Mouse (Mus musculus) midbrain, embryonic 16.5 days (tissue): ENCODE results near the gene Cpeb2. TPM values are rescaled to one million over a fixed set of nuclear protein-coding genes. Genes with fewer than 3 reads are reported as not detected.

Source experiments
- ATAC-seq: fragments of 200-750 bp; cut with Nextera tagmentation; 2 replicates; pipeline ENCODE4 v1.8.0; 2017; ENCODE audit warnings: moderate TSS enrichment
- H3K27ac ChIP-seq: fragments of 300-500 bp; sonication (generic); 2 replicates; pipeline ENCODE4 v1.5.1; 2014; ENCODE audit warnings: mild to moderate bottlenecking, low read length, mixed read lengths
- H3K27me3 ChIP-seq: fragments of 300-500 bp; sonication (generic); 2 replicates; pipeline ENCODE4 v1.6.1; 2014; ENCODE audit warnings: low read depth, low read length, mixed read lengths; ENCODE audit not compliant: control insufficient read depth, insufficient read depth
- H3K36me3 ChIP-seq: fragments of 300-500 bp; sonication (generic); 2 replicates; pipeline ENCODE4 v1.6.1; 2014; ENCODE audit warnings: mild to moderate bottlenecking, low read length, moderate library complexity, mixed read lengths; ENCODE audit not compliant: control insufficient read depth, insufficient read depth
- H3K4me1 ChIP-seq: fragments of 300-500 bp; sonication (generic); 2 replicates; pipeline ENCODE4 v1.6.1; 2014; ENCODE audit warnings: mild to moderate bottlenecking, low read length, mixed read lengths; ENCODE audit not compliant: control insufficient read depth, insufficient read depth
- H3K4me2 ChIP-seq: fragments of 300-500 bp; sonication (generic); 2 replicates; pipeline ENCODE4 v1.6.1; 2014; ENCODE audit warnings: mild to moderate bottlenecking, low read length, mixed read lengths
- H3K4me3 ChIP-seq: fragments of 300-500 bp; sonication (generic); 2 replicates; pipeline ENCODE4 v1.5.1; 2014; ENCODE audit warnings: low read depth, mild to moderate bottlenecking, low read length, moderate library complexity, mixed read lengths
- H3K9ac ChIP-seq: fragments of 300-500 bp; sonication (generic); 2 replicates; pipeline ENCODE4 v1.6.1; 2014; ENCODE audit warnings: low read depth, low read length, mixed read lengths
- H3K9me3 ChIP-seq: fragments of 300-500 bp; sonication (generic); replicated peaks from 2 replicates; pipeline ENCODE4 v1.6.1; 2014; ENCODE audit warnings: mild to moderate bottlenecking, low read length, mixed read lengths; ENCODE audit not compliant: control insufficient read depth, poor library complexity, severe bottlenecking
- WGBS: fragments of 180-500 bp; shearing (Covaris S2); extraction: QIAGEN DNeasy Blood & Tissue Kit; methylation state at CpG from one replicate; pipeline ENCODE4 v1.1.7; 2014; 5-methylcytosine and 5-hydroxymethylcytosine counted together
- polyA plus RNA-seq: library from polyadenylated mRNA; unstranded; fragments of >200 nt; fragmentation: Nextera tagmentation; extraction: Ambion mirVana; gene quantifications from 2 replicates; pipeline ENCODE4 v1.2.1, GENCODE M21; 2015

Cpeb2 gene
- polyA plus RNA-seq, 1 experiment from 2014 or later = 15.7 TPM

DNA sequence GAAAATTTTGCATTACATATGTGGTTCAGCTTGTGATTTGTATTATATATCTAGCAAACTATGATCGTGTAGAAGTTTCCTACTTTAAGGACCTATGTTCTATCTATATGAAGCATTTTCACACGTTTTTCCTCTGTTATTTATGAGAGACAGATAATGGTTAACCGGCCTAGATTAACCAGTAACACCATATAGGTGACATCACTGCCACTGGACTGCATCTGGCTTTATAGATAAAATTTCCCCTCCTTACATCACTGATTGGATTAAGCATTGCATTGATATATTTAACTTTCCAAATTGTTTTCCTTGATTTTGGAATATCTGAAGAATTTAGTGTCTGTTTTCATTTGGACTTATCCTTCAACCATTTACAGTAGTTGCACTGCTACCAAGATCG is 9.6 kb upstream of the Cpeb2 start:
- no peak overlapping the region for H3K4me2 ChIP-seq

DNA sequence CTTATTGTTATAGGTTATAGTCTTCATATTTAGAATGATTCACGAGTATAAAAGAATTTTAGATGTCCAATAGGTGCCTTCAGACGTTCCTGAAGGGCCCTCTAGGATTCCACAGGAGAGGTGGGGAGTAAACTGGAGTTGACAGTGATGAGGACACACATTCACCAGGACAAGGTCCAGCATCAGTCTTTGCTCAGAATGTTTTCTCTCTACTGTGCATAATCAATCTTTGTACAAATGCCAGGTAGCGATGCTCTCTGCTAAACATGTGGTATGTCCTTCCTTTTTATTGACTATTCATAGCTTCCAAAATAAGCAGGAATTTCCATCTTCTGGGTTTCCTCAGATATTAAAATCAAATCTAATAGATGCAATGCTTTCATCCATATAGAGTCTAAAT is 8.7 kb upstream of the Cpeb2 start:
- Histone ChIP-seq H3K36me3 (no peaks in the 10 kb centered on the region), H3K27ac (no peak overlapping the region), H3K4me2 (no peak overlapping the region), H3K4me3 (no peak overlapping the region), H3K9ac (no peak overlapping the region), H3K9me3 (no peaks in the 10 kb centered on the region), H3K4me1 (no peaks in the 10 kb centered on the region), H3K27me3 (no peaks in the 10 kb centered on the region)
- WGBS = 81% methylated on average over 3 of the region's 3 CpGs
- ATAC-seq = no peak

More for the DNA sequence above, 9.6 kb upstream of the Cpeb2 start:
- ATAC-seq = no peak
- H3K4me1 ChIP-seq = no peaks in the 10 kb centered on the region
- no peaks in the 10 kb centered on the region for H3K36me3 ChIP-seq
- no peak overlapping the region for H3K27ac ChIP-seq
- WGBS = 83% methylated on average over 4 of the region's 4 CpGs
- no peaks in the 10 kb centered on the region for H3K27me3 ChIP-seq
- H3K4me3 ChIP-seq = no peak overlapping the region
- no peaks in the 10 kb centered on the region for H3K9me3 ChIP-seq
- H3K9ac ChIP-seq = no peak overlapping the region

DNA sequence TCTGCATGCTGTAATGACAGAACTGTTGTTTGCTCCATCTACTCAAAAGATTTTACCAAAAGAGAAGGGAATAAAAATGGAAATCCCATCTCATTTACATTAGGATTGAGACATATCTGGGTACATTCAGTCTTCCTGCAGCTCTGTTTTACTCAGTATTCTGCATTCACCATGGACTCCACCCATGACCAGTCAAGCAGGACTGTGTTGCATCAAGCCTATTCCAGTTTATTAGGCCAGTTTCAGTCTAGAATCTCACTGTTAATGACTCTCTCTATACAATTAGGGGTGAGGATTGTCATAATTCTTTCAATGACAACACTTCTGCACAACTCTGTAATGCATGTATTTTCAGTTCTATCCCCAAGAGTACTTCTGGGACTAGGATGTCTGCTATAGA is 6.8 kb upstream of the Cpeb2 start:
- Histone ChIP-seq H3K27me3 (no peaks in the 10 kb centered on the region), H3K9ac (no peak overlapping the region), H3K4me3 (no peak overlapping the region), H3K27ac (no peak overlapping the region), H3K9me3 (no peaks in the 10 kb centered on the region), H3K36me3 (no peaks in the 10 kb centered on the region), H3K4me1 (no peaks in the 10 kb centered on the region), H3K4me2 (no peak overlapping the region)
- ATAC-seq = no peak

DNA sequence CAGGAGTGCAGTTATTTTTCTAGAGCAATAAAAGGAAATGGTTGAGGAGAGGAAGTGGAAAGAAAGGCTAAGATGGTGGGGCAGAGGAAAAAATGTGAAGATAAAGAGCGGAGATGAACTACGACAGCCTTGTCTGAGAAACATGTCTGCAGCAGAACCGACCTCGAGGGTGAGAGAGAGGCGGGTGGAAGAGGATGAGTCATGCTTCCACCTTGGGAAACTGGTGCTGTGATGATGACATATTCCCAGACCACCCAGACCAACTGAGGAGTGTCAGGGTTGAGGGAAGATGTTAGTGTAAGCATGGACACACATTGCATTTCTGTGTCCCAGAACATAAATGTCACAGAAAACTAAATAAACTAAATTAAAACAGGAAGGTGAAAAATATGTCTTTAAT is 5.4 kb upstream of the Cpeb2 start:
- WGBS = 79% methylated on average over 5 of the region's 5 CpGs
- Histone ChIP-seq H3K4me2 (no peak overlapping the region), H3K4me3 (no peak overlapping the region), H3K36me3 (no peaks in the 10 kb centered on the region), H3K9me3 (no peaks in the 10 kb centered on the region), H3K9ac (no peak overlapping the region), H3K4me1 (no peaks in the 10 kb centered on the region), H3K27me3 (no peaks in the 10 kb centered on the region), H3K27ac (no peak overlapping the region)
- ATAC-seq = no peak

DNA sequence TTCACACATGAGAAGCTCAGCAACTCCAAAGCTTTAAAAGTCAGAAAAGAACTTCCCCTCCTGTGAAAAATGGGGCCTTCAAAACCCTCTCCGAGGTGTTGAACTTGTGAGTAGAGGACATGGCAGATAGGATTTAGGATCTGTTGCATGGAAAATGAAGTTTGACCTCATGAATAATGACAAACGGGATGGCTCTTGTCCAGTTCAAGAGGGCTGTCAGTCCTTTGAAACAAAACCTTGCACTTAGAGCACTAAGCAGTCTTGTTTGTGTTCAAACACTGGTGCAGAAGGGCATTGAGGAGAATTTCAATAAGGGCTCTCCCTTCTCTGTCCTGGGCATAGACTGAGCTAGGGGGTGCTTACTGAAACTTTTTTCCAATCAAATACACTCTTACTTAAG is 1.9 kb upstream of the Cpeb2 start:
- Histone ChIP-seq H3K4me1 (peaks cover 2% of the 10 kb centered on the region; the same call in 1 of the 2 replicates), H3K27me3 (no peaks in the 10 kb centered on the region), H3K9me3 (no peaks in the 10 kb centered on the region), H3K4me3 (no peak overlapping the region), H3K9ac (no peak overlapping the region), H3K4me2 (no peak overlapping the region), H3K27ac (no peak overlapping the region), H3K36me3 (no peaks in the 10 kb centered on the region)
- 43% methylated on average over 2 of the region's 2 CpGs for WGBS
- ATAC-seq = no peak

DNA sequence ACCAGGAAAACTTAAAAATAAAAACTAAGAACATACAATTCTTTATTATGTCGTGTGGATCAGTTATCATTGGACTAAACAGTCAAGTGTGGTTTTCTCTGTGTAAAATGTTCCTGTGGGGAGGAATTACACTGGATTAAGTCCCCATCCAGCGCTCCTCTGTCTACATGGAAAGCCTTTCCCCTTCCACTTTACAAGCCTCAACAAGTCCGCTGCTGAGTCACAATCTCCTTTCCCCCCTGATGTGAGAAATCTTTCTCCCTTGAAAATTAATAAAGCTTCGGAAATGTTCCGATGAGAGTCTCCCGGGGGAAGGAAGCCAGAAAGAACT is 856 bp upstream of the Cpeb2 start:
- peak overlapping the region; percentile 99 for H3K9ac ChIP-seq
- no peaks in the 10 kb centered on the region for H3K36me3 ChIP-seq
- WGBS = under 1% methylated on average over 6 of the region's 6 CpGs
- no peak for ATAC-seq
- peak overlapping the region; percentile 100 for H3K27ac ChIP-seq
- H3K4me3 ChIP-seq = peak overlapping the region; percentile 99
- peaks cover 3% of the 10 kb centered on the region; the same call in 1 of the 2 replicates for H3K4me1 ChIP-seq
- H3K4me2 ChIP-seq = peak overlapping the region; percentile 68
- H3K9me3 ChIP-seq = no peaks in the 10 kb centered on the region
- H3K27me3 ChIP-seq = no peaks in the 10 kb centered on the region

DNA sequence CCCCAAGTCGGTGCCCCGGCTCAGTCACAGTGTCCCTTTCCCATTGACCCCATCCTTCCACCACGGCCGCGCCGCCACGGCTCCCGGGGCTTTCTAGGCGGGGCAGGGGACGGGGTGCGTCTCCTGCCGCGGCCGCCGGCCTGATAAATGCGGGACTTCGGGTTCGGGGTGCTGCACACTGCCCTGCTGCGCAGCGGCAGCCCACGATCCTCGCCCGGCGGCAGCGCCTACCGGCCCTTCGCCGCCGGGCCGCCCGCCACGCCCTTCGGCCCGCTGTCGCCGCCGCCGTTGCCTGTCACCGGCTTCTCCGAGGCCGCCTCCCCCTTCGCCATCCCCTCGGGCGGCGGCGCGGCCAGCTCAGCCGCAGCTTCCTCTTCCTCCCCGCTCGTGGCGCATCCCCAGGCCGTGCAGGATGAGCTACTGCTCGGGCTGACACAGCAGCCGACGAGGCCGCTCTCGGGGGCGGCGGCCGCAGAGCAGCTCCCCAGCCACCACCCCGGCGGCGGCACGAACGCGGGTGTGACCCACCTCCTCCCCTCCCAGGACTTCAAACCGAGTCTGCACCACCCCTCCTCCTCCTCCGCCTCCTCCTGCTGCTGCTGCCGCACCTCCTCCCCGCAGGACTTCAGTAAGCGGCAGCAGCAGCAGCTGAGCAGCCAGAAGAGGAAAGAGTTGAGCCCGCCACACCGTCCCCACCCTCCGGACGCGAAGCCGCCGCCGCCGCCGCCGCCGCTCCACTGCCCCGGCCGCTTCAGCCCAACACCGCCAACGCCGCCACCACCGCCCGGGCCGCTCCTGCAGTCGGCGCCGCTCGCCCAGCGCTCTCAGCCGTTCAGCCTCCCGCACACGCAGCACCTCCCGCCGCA is 579 bp downstream of the Cpeb2 start:
- H3K4me1 ChIP-seq = peaks cover 3% of the 10 kb centered on the region; the same call in 1 of the 2 replicates
- WGBS = under 1% methylated on average over 61 of the region's 101 CpGs
- peak; percentile 69 for ATAC-seq
- no peaks in the 10 kb centered on the region for H3K36me3 ChIP-seq
- peak overlapping the region; percentile 100 for H3K27ac ChIP-seq
- H3K4me3 ChIP-seq = peak overlapping the region; percentile 99
- H3K4me2 ChIP-seq = peak overlapping the region; percentile 87
- no peaks in the 10 kb centered on the region for H3K9me3 ChIP-seq
- peak overlapping the region; percentile 99 for H3K9ac ChIP-seq
- no peaks in the 10 kb centered on the region for H3K27me3 ChIP-seq

DNA sequence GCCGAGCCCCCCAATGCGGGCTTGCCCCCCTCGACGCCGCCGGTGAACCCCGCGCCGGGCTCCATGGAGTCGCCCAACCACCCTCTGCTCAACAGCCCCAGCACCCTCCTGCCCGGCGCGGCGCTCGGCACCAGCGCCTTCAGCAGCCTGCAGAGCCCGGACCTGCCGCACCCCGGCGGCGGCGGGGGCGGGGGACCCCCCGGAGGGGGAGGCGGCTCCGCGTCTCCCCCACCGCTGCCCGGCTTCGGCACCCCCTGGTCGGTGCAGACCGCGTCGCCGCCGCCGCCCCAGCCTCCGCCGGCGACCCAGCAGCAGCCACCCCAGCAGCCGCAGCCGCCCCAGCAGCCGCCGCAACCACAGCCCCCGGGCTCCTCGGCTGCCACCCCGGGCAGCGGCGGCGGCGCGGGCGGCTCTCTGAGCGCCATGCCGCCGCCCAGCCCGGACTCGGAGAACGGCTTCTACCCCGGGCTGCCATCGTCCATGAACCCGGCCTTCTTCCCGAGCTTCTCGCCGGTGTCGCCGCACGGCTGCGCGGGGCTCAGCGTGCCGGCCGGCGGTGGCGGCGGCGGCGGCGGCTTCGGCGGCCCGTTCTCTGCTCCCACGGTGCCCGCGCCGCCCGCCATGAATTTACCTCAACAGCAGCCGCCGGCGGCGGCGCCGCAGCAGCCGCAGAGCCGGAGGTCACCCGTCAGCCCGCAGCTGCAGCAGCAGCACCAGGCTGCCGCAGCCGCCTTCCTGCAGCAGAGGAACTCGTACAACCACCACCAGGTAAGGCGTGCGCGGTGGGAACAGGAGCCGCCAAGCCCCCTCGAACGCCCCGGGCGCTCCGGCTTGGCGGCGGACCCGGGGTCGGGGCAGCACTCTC is 1.6 kb downstream of the Cpeb2 start:
- H3K9ac ChIP-seq = peak overlapping the region; percentile 99
- H3K9me3 ChIP-seq = no peaks in the 10 kb centered on the region
- peak overlapping the region; percentile 87 for H3K4me2 ChIP-seq
- WGBS = 0% methylated on average over 81 of the region's 113 CpGs
- H3K27ac ChIP-seq = peak overlapping the region; percentile 100
- H3K36me3 ChIP-seq = no peaks in the 10 kb centered on the region
- no peaks in the 10 kb centered on the region for H3K27me3 ChIP-seq
- peaks cover 10% of the 10 kb centered on the region for H3K4me1 ChIP-seq
- peak overlapping the region; percentile 99 for H3K4me3 ChIP-seq
- peak; percentile 36 for ATAC-seq
